Mouse (Mus musculus) embryonic facial prominence, embryonic 13.5 days (tissue): ENCODE data around the gene Lrig1. TPM values are rescaled to one million over a fixed set of nuclear protein-coding genes. Genes with fewer than 3 reads are reported as not detected.

Source experiments
- ATAC-seq: fragments of 200-750 bp; cut with Nextera tagmentation; 2 replicates; pipeline ENCODE4 v1.8.0; 2017; ENCODE audit warnings: low read depth; ENCODE audit not compliant: insufficient number of reproducible peaks, insufficient read depth, low FRiP score, low TSS enrichment
- H3K27ac ChIP-seq: fragments of 300-500 bp; sonication (generic); 2 replicates; pipeline ENCODE4 v1.5.1; 2015; ENCODE audit warnings: moderate library complexity, mild to moderate bottlenecking, inconsistent platforms
- H3K27me3 ChIP-seq: fragments of 300-500 bp; sonication (generic); 2 replicates; pipeline ENCODE4 v1.6.1; 2015; ENCODE audit warnings: mild to moderate bottlenecking, inconsistent platforms
- H3K36me3 ChIP-seq: fragments of 300-500 bp; sonication (generic); 2 replicates; pipeline ENCODE4 v1.6.1; 2015; ENCODE audit warnings: mild to moderate bottlenecking, inconsistent platforms
- H3K4me1 ChIP-seq: fragments of 300-500 bp; sonication (generic); 2 replicates; pipeline ENCODE4 v1.6.1; 2015; ENCODE audit warnings: inconsistent platforms
- H3K4me2 ChIP-seq: fragments of 300-500 bp; sonication (generic); 2 replicates; pipeline ENCODE4 v1.6.1; 2015; ENCODE audit warnings: moderate library complexity, mild to moderate bottlenecking, inconsistent platforms
- H3K4me3 ChIP-seq: fragments of 300-500 bp; sonication (generic); 2 replicates; pipeline ENCODE4 v1.5.1; 2015; ENCODE audit warnings: mild to moderate bottlenecking, inconsistent platforms
- H3K9ac ChIP-seq: fragments of 300-500 bp; sonication (generic); 2 replicates; pipeline ENCODE4 v1.6.1; 2015; ENCODE audit warnings: mild to moderate bottlenecking, inconsistent platforms
- H3K9me3 ChIP-seq: fragments of 300-500 bp; sonication (generic); 2 replicates; pipeline ENCODE4 v1.6.1; 2016; ENCODE audit warnings: inconsistent platforms
- WGBS: fragments of 180-500 bp; shearing (Covaris S2); methylation state at CpG from one replicate; pipeline ENCODE4 v1.1.7; 2015; ENCODE audit warnings: mixed read lengths; 5-methylcytosine and 5-hydroxymethylcytosine counted together
- polyA plus RNA-seq: library from polyadenylated mRNA; unstranded; fragments of >200 nt; fragmentation: Nextera tagmentation; extraction: Ambion mirVana; gene quantifications from 2 replicates; pipeline ENCODE4 v1.2.1, GENCODE M21; 2015

Gene Lrig1
- polyA plus RNA-seq, 1 experiment from 2014 or later = 17.4 TPM

GRCm38 (mm10) chr6:94715645-94715940 is 15.6 kb upstream of the Lrig1 start:
- 7% methylated on average over 4 of the region's 4 CpGs for WGBS
- ATAC-seq = no peak

GRCm38 (mm10) chr6:94714815-94715644 is 15.1 kb upstream of the Lrig1 start:
- no peaks in the 10 kb centered on the region for H3K9me3 ChIP-seq
- no peak overlapping the region for H3K9ac ChIP-seq
- WGBS = 26% methylated on average over 13 of the region's 13 CpGs
- H3K27me3 ChIP-seq = no peaks in the 10 kb centered on the region; the same call in 1 of the 2 replicates
- peaks cover 24% of the 10 kb centered on the region for H3K4me1 ChIP-seq
- H3K4me3 ChIP-seq = no peak overlapping the region
- no peaks in the 10 kb centered on the region for H3K36me3 ChIP-seq
- ATAC-seq = no peak
- H3K27ac ChIP-seq = no peak overlapping the region
- H3K4me2 ChIP-seq = no peak overlapping the region

More at GRCm38 (mm10) chr6:94715645-94715940, 15.6 kb upstream of the Lrig1 start:
- Histone ChIP-seq H3K4me3 (no peak overlapping the region), H3K4me1 (peaks cover 24% of the 10 kb centered on the region), H3K4me2 (no peak overlapping the region), H3K27ac (no peak overlapping the region), H3K27me3 (no peaks in the 10 kb centered on the region; the same call in 1 of the 2 replicates), H3K9me3 (no peaks in the 10 kb centered on the region), H3K36me3 (no peaks in the 10 kb centered on the region), H3K9ac (no peak overlapping the region)

GRCm38 (mm10) chr6:94709832-94710231 is 9.9 kb upstream of the Lrig1 start:
- 70% methylated on average over 3 of the region's 3 CpGs for WGBS
- no peak for ATAC-seq

GRCm38 (mm10) chr6:94709150-94709549 is 9.2 kb upstream of the Lrig1 start:
- H3K9ac ChIP-seq = no peak overlapping the region
- 65% methylated on average over 1 of the region's 1 CpGs for WGBS
- peaks cover 17% of the 10 kb centered on the region for H3K4me1 ChIP-seq
- no peak overlapping the region for H3K4me3 ChIP-seq
- no peak overlapping the region for H3K4me2 ChIP-seq
- no peak for ATAC-seq
- no peaks in the 10 kb centered on the region for H3K9me3 ChIP-seq
- no peak overlapping the region for H3K27ac ChIP-seq
- peaks cover 5% of the 10 kb centered on the region; the same call in 1 of the 2 replicates for H3K27me3 ChIP-seq
- no peaks in the 10 kb centered on the region for H3K36me3 ChIP-seq

More at GRCm38 (mm10) chr6:94709832-94710231, 9.9 kb upstream of the Lrig1 start:
- Histone ChIP-seq H3K27me3 (peaks cover 5% of the 10 kb centered on the region; the same call in 1 of the 2 replicates), H3K27ac (no peak overlapping the region), H3K9me3 (no peaks in the 10 kb centered on the region), H3K4me2 (no peak overlapping the region), H3K4me3 (no peak overlapping the region), H3K9ac (no peak overlapping the region), H3K36me3 (no peaks in the 10 kb centered on the region), H3K4me1 (peaks cover 21% of the 10 kb centered on the region)

- no peak overlapping the region for H3K4me3 ChIP-seq
- H3K4me2 ChIP-seq = peak overlapping the region; percentile 9; the same call in 1 of the 2 replicates
- 0 out of 2 replicates have a peak overlapping the region, but pooled peaks have one; percentile 8 for H3K27ac ChIP-seq
- H3K36me3 ChIP-seq = no peaks in the 10 kb centered on the region
- H3K27me3 ChIP-seq = peaks cover 15% of the 10 kb centered on the region
- WGBS = 47% methylated on average over 5 of the region's 5 CpGs
- ATAC-seq = no peak
- H3K9ac ChIP-seq = no peak overlapping the region
- H3K4me1 ChIP-seq = peaks cover 19% of the 10 kb centered on the region
- H3K9me3 ChIP-seq = no peaks in the 10 kb centered on the region
Observed at GRCm38 (mm10) chr6:94707254-94707653, 7.3 kb upstream of the Lrig1 start.

- ATAC-seq = no peak
Observed at GRCm38 (mm10) chr6:94705931-94706330, 6.0 kb upstream of the Lrig1 start.

GRCm38 (mm10) chr6:94702993-94703392 is 3.0 kb upstream of the Lrig1 start:
- Histone ChIP-seq H3K9ac (no peak overlapping the region), H3K36me3 (no peaks in the 10 kb centered on the region), H3K27ac (no peak overlapping the region), H3K27me3 (peaks cover 25% of the 10 kb centered on the region), H3K4me2 (no peak overlapping the region), H3K4me3 (no peak overlapping the region), H3K4me1 (peaks cover 43% of the 10 kb centered on the region), H3K9me3 (no peaks in the 10 kb centered on the region)
- no peak for ATAC-seq
- WGBS = 83% methylated on average over 6 of the region's 6 CpGs

More at GRCm38 (mm10) chr6:94705931-94706330, 6.0 kb upstream of the Lrig1 start:
- Histone ChIP-seq H3K4me1 (peaks cover 31% of the 10 kb centered on the region), H3K27me3 (peaks cover 18% of the 10 kb centered on the region), H3K4me3 (no peak overlapping the region), H3K9me3 (no peaks in the 10 kb centered on the region), H3K9ac (no peak overlapping the region), H3K4me2 (no peak overlapping the region), H3K27ac (no peak overlapping the region), H3K36me3 (no peaks in the 10 kb centered on the region)
- 40% methylated on average over 1 of the region's 1 CpGs for WGBS

- ATAC-seq = no peak
- peak overlapping the region; percentile 92; the same call in 1 of the 2 replicates for H3K27ac ChIP-seq
- 0 out of 2 replicates have a peak overlapping the region, but pooled peaks have one; percentile 46 for H3K9ac ChIP-seq
- H3K36me3 ChIP-seq = no peaks in the 10 kb centered on the region
- no peaks in the 10 kb centered on the region for H3K9me3 ChIP-seq
- peak overlapping the region; percentile 90 for H3K4me2 ChIP-seq
- WGBS = under 1% methylated on average over 18 of the region's 18 CpGs
- H3K4me3 ChIP-seq = peak overlapping the region; percentile 97
- H3K27me3 ChIP-seq = peaks cover 35% of the 10 kb centered on the region
- H3K4me1 ChIP-seq = peaks cover 44% of the 10 kb centered on the region
Observed at GRCm38 (mm10) chr6:94701071-94701470, 1.1 kb upstream of the Lrig1 start.

GRCm38 (mm10) chr6:94700612-94701011 is 654 bp upstream of the Lrig1 start:
- Histone ChIP-seq H3K4me2 (peak overlapping the region; percentile 90), H3K9ac (0 out of 2 replicates have a peak overlapping the region, but pooled peaks have one; percentile 46), H3K4me3 (peak overlapping the region; percentile 97), H3K27me3 (peaks cover 37% of the 10 kb centered on the region), H3K9me3 (no peaks in the 10 kb centered on the region), H3K4me1 (peaks cover 49% of the 10 kb centered on the region), H3K36me3 (no peaks in the 10 kb centered on the region), H3K27ac (peak overlapping the region; percentile 92)
- 0% methylated on average over 8 of the region's 8 CpGs for WGBS
- ATAC-seq = no peak

- WGBS = under 1% methylated on average over 89 of the region's 95 CpGs
Observed at GRCm38 (mm10) chr6:94699173-94699987, 578 bp downstream of the Lrig1 start.

GRCm38 (mm10) chr6:94698509-94699172 is 1.3 kb downstream of the Lrig1 start:
- H3K4me1 ChIP-seq = peaks cover 65% of the 10 kb centered on the region
- peak overlapping the region; percentile 90 for H3K4me2 ChIP-seq
- H3K27me3 ChIP-seq = peaks cover 50% of the 10 kb centered on the region
- no peaks in the 10 kb centered on the region for H3K36me3 ChIP-seq
- H3K4me3 ChIP-seq = peak overlapping the region; percentile 97
- no peak for ATAC-seq
- peak overlapping the region; percentile 92 for H3K27ac ChIP-seq
- H3K9ac ChIP-seq = peak overlapping the region; percentile 98
- no peaks in the 10 kb centered on the region for H3K9me3 ChIP-seq
- 5% methylated on average over 11 of the region's 11 CpGs for WGBS

More at GRCm38 (mm10) chr6:94699173-94699987, 578 bp downstream of the Lrig1 start:
- H3K9me3 ChIP-seq = no peaks in the 10 kb centered on the region
- H3K4me3 ChIP-seq = peak overlapping the region; percentile 97
- peak; percentile 53 for ATAC-seq
- no peaks in the 10 kb centered on the region for H3K36me3 ChIP-seq
- H3K4me1 ChIP-seq = peaks cover 60% of the 10 kb centered on the region
- peaks cover 45% of the 10 kb centered on the region for H3K27me3 ChIP-seq
- peak overlapping the region; percentile 90 for H3K4me2 ChIP-seq
- peak overlapping the region; percentile 98 for H3K9ac ChIP-seq
- H3K27ac ChIP-seq = peak overlapping the region; percentile 92
